Mouse (Mus musculus) forelimb bud, embryonic 11.5 days (tissue): ENCODE measurements at regions not wholly inside any gene's neighbourhood (a gene's known extent, or its start where the extent isn't known, plus 50 kb on each side); places are given as distances from the start of the nearest gene placed in this dataset.

Experiments
- DNase-seq: peaks from one replicate; pipeline ENCODE4 v3.0.0-alpha.2; 2012; ENCODE audit warnings: low read depth, low spot score

DNA sequence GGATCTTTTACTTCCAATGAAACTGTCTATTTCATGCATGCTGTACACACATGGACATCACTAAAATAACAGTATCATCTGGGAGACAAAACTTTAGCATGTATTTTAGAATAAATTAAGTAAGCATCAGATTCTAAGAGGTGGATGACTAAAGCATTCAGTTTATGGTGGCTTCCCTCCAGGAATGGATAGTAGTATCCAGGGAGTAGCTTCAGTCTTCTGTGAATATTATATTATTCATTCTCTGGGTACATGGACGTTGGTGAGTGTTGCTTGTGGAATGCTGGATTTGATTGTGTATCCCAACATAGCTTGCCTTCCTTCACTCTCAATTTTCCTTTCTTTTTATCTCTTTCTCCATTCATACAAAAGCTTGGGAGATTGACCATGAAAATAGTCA is 630.0 kb downstream of the Ppargc1a start:
- no peak for DNase-seq

- no peak for DNase-seq
These were observed 645.9 kb downstream of the Ppargc1a start for GRCm38 (mm10) chr5:50921599-50921998.

DNA sequence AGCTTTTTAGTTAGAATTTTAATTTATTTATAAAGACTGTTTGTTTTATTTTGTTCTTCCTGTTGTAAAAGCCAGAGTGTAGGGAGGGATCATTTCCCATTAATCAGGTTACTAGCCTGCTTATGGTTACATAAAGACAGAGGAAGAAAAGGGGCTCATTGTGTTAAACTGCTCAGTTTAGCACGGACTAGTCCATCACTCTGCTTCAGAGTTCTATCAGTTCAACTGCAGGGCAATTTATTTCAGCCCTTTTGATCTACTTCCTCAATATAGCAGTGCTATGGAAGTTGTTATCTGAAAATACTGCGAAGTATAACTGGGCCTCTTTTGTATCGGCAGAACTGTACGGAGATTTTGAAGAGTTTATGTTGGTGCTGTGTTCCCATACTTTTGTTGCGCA is 651.2 kb downstream of the Ppargc1a start:
- no peak for DNase-seq

GRCm38 (mm10) chr5:50915176-50915792 is 652.2 kb downstream of the Ppargc1a start:
- DNase-seq, result peak; percentile 3

DNA sequence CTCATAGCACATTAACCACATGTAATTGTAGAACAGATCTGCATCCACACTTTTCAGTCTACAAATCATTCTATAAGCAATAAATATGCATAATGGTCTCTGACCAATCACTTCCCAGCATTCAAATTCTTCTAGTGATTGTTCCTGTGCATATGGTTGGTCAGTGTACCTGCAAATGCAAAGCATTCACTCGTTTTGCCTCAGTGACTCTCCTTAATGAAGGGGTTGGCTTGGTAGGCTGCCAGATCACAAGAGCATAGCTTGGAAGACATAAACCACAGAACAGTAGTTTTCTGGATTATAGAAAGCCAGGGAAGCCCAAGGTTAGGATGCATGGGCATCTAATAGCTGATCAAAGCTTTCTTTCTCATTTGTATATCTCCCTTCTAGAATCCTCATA is 662.7 kb downstream of the Ppargc1a start:
- no peak for DNase-seq
